Mouse (Mus musculus) midbrain, embryonic 10.5 days (tissue): ENCODE data around the gene Cbs. TPM values are rescaled to one million over a fixed set of nuclear protein-coding genes. Genes with fewer than 3 reads are reported as not detected.
"Not testable (repeated sequence)": the region's sequence is repeated elsewhere in the genome, so short reads cannot be mapped to it uniquely, and the experiment has no call there.

Experiments used
- DNase-seq: peaks from one replicate; pipeline ENCODE4 v3.0.0-alpha.2; 2017; ENCODE audit warnings: low spot score
- H3K27ac ChIP-seq: fragments of 300-500 bp; sonication (generic); replicated peaks from 2 replicates; pipeline ENCODE4 v1.5.1; 2016; ENCODE audit warnings: mild to moderate bottlenecking
- H3K27me3 ChIP-seq: fragments of 300-500 bp; sonication (generic); 2 replicates; pipeline ENCODE4 v1.6.1; 2016; ENCODE audit warnings: low read depth, mild to moderate bottlenecking; ENCODE audit not compliant: poor library complexity, severe bottlenecking
- H3K36me3 ChIP-seq: fragments of 300-500 bp; sonication (generic); 2 replicates; pipeline ENCODE4 v1.6.1; 2016; ENCODE audit warnings: mild to moderate bottlenecking, moderate library complexity
- H3K4me1 ChIP-seq: fragments of 300-500 bp; sonication (generic); 2 replicates; pipeline ENCODE4 v1.6.1; 2016
- H3K4me3 ChIP-seq: fragments of 300-500 bp; sonication (generic); 2 replicates; pipeline ENCODE4 v1.5.1; 2016; ENCODE audit warnings: mild to moderate bottlenecking, moderate library complexity
- H3K9me3 ChIP-seq: fragments of 300-500 bp; sonication (generic); replicated peaks from 2 replicates; pipeline ENCODE4 v1.6.1; 2016; ENCODE audit warnings: mild to moderate bottlenecking
- WGBS: fragments of 180-500 bp; shearing (Covaris S2); methylation state at CpG from one replicate; pipeline ENCODE4 v1.1.7; 2016; 5-methylcytosine and 5-hydroxymethylcytosine counted together
- polyA plus RNA-seq: library from polyadenylated mRNA; unstranded; fragments of >200 nt; fragmentation: Nextera tagmentation; extraction: Ambion mirVana; gene quantifications from 2 replicates; pipeline ENCODE4 v1.2.1, GENCODE M21; 2016

Gene Cbs
- polyA plus RNA-seq, 1 experiment from 2014 or later: 1.9 TPM

GRCm38 (mm10) chr17:31637866-31638570, 980 bp upstream of the Cbs start:
- peaks cover 46% of the 10 kb centered on the region for H3K27me3 ChIP-seq

GRCm38 (mm10) chr17:31636277-31636941, 629 bp downstream of the Cbs start:
- DNase-seq: peak; percentile 41
- 6% methylated on average over 45 of the region's 45 CpGs for WGBS
- H3K36me3 ChIP-seq: no peaks in the 10 kb centered on the region
- peak overlapping the region; percentile 57 for H3K27ac ChIP-seq
- no peaks in the 10 kb centered on the region for H3K9me3 ChIP-seq
- H3K27me3 ChIP-seq: peaks cover 46% of the 10 kb centered on the region
- H3K4me1 ChIP-seq: peaks cover 18% of the 10 kb centered on the region
- peak overlapping the region; percentile 65 for H3K4me3 ChIP-seq

More at GRCm38 (mm10) chr17:31637866-31638570, 980 bp upstream of the Cbs start:
- no peak for DNase-seq
- no peaks in the 10 kb centered on the region for H3K36me3 ChIP-seq
- H3K4me3 ChIP-seq: no peak overlapping the region
- peaks cover 26% of the 10 kb centered on the region for H3K4me1 ChIP-seq
- WGBS: 69% methylated on average over 9 of the region's 9 CpGs
- no peak overlapping the region for H3K27ac ChIP-seq
- H3K9me3 ChIP-seq: no peaks in the 10 kb centered on the region

- Histone ChIP-seq H3K4me3 (peak overlapping the region; percentile 65; the same call in 1 of the 2 replicates), H3K9me3 (no peaks in the 10 kb centered on the region), H3K27me3 (peaks cover 46% of the 10 kb centered on the region), H3K27ac (no peak overlapping the region), H3K4me1 (peaks cover 18% of the 10 kb centered on the region), H3K36me3 (no peaks in the 10 kb centered on the region)
- 57% methylated on average over 11 of the region's 11 CpGs for WGBS
- DNase-seq: no peak
Measured at GRCm38 (mm10) chr17:31635781-31636180, 1.3 kb downstream of the Cbs start.

- no peak overlapping the region for H3K27ac ChIP-seq
- peaks cover 46% of the 10 kb centered on the region for H3K27me3 ChIP-seq
- no peaks in the 10 kb centered on the region for H3K9me3 ChIP-seq
- no peak overlapping the region for H3K4me3 ChIP-seq
- peaks cover 18% of the 10 kb centered on the region for H3K4me1 ChIP-seq
- no peaks in the 10 kb centered on the region for H3K36me3 ChIP-seq
- no peak for DNase-seq
- WGBS: 83% methylated on average over 5 of the region's 5 CpGs
Measured at GRCm38 (mm10) chr17:31634896-31635295, 2.1 kb downstream of the Cbs start.

- 89% methylated on average over 6 of the region's 6 CpGs for WGBS
- DNase-seq: no peak
- H3K4me1 ChIP-seq: peaks cover 18% of the 10 kb centered on the region
- no peaks in the 10 kb centered on the region for H3K9me3 ChIP-seq
- no peak overlapping the region for H3K27ac ChIP-seq
- no peaks in the 10 kb centered on the region for H3K36me3 ChIP-seq
- H3K27me3 ChIP-seq: peaks cover 39% of the 10 kb centered on the region
- H3K4me3 ChIP-seq: no peak overlapping the region
Measured at GRCm38 (mm10) chr17:31633007-31633406, 4.0 kb downstream of the Cbs start.

GRCm38 (mm10) chr17:31631081-31631800, 5.8 kb downstream of the Cbs start:
- DNase-seq: no peak
- peaks cover 21% of the 10 kb centered on the region for H3K27me3 ChIP-seq
- no peak overlapping the region for H3K27ac ChIP-seq
- H3K9me3 ChIP-seq: peaks cover 2% of the 10 kb centered on the region; the same call in 1 of the 2 replicates
- H3K4me1 ChIP-seq: peaks cover 5% of the 10 kb centered on the region
- WGBS: 86% methylated on average over 10 of the region's 10 CpGs
- no peaks in the 10 kb centered on the region for H3K36me3 ChIP-seq
- H3K4me3 ChIP-seq: no peak overlapping the region

- no peak overlapping the region for H3K27ac ChIP-seq
- H3K9me3 ChIP-seq: peaks cover 2% of the 10 kb centered on the region; the same call in 1 of the 2 replicates
- H3K4me1 ChIP-seq: no peaks in the 10 kb centered on the region
- H3K27me3 ChIP-seq: no peaks in the 10 kb centered on the region
- H3K4me3 ChIP-seq: no peak overlapping the region
- H3K36me3 ChIP-seq: no peaks in the 10 kb centered on the region
- WGBS: 91% methylated on average over 2 of the region's 2 CpGs
- no peak for DNase-seq
Measured at GRCm38 (mm10) chr17:31627961-31628360, 9.1 kb downstream of the Cbs start.

GRCm38 (mm10) chr17:31623101-31623500, 13.9 kb downstream of the Cbs start:
- no peaks in the 10 kb centered on the region for H3K36me3 ChIP-seq
- WGBS: 95% methylated on average over 4 of the region's 4 CpGs
- DNase-seq: no peak
- H3K4me1 ChIP-seq: no peaks in the 10 kb centered on the region
- H3K27ac ChIP-seq: no peak overlapping the region
- H3K27me3 ChIP-seq: no peaks in the 10 kb centered on the region
- H3K4me3 ChIP-seq: no peak overlapping the region
- peaks cover 2% of the 10 kb centered on the region; the same call in 1 of the 2 replicates for H3K9me3 ChIP-seq

- Histone ChIP-seq H3K27ac (no peak overlapping the region), H3K27me3 (no peaks in the 10 kb centered on the region), H3K4me1 (no peaks in the 10 kb centered on the region), H3K36me3 (no peaks in the 10 kb centered on the region), H3K4me3 (no peak overlapping the region), H3K9me3 (no peaks in the 10 kb centered on the region)
- DNase-seq: no peak
- WGBS: 87% methylated on average over 4 of the region's 4 CpGs
Measured at GRCm38 (mm10) chr17:31613086-31613755, 23.8 kb downstream of the Cbs start.

- WGBS: 91% methylated on average over 3 of the region's 3 CpGs
- DNase-seq: no peak
- H3K36me3 ChIP-seq: 0 out of 2 replicates have a peak, but pooled peaks cover 4% of the 10 kb centered on the region
- no peak overlapping the region for H3K27ac ChIP-seq
- no peaks in the 10 kb centered on the region for H3K9me3 ChIP-seq
- no peak overlapping the region for H3K4me3 ChIP-seq
- H3K27me3 ChIP-seq: no peaks in the 10 kb centered on the region
- no peaks in the 10 kb centered on the region for H3K4me1 ChIP-seq
Measured at GRCm38 (mm10) chr17:31609895-31610294, 27.1 kb downstream of the Cbs start.

- not testable (repeated sequence) for H3K27me3 ChIP-seq, H3K27ac ChIP-seq, H3K9me3 ChIP-seq, DNase-seq, H3K4me3 ChIP-seq, H3K4me1 ChIP-seq
- H3K36me3 ChIP-seq: peaks cover 10% of the 10 kb centered on the region
- WGBS: 96% methylated on average over 3 of the region's 3 CpGs
Measured at GRCm38 (mm10) chr17:31609173-31609572, 27.9 kb downstream of the Cbs start.

- H3K9me3 ChIP-seq: no peaks in the 10 kb centered on the region
- no peak overlapping the region for H3K4me3 ChIP-seq
- H3K27me3 ChIP-seq: no peaks in the 10 kb centered on the region
- WGBS: 83% methylated on average over 8 of the region's 8 CpGs
- H3K27ac ChIP-seq: no peak overlapping the region
- DNase-seq: no peak
- H3K36me3 ChIP-seq: peaks cover 26% of the 10 kb centered on the region
- H3K4me1 ChIP-seq: no peaks in the 10 kb centered on the region
Measured at GRCm38 (mm10) chr17:31607256-31607951, 29.6 kb downstream of the Cbs start.
